Mouse (Mus musculus) C2C12 (cell line): ENCODE measurements around the gene Prcd.

Experiments used
- CTCF ChIP-seq: IDR thresholded peaks from one replicate; pipeline ENCODE4 v1.5.1; 2011; ENCODE audit not compliant: control insufficient read depth, insufficient read depth, insufficient read length
- USF1 ChIP-seq: IDR thresholded peaks from one replicate; pipeline ENCODE4 v1.6.1; 2011; ENCODE audit warnings: low read depth, mild to moderate bottlenecking, control low read depth, moderate library complexity

GRCm38 (mm10) chr11:116630171-116630965 lies 23.0 kb upstream of the Prcd start:
- TF ChIP-seq CTCF (no peak), USF1 (no peak)
